Mouse (Mus musculus): Measurements from ENCODE around the gene Lgr4. TPM values are rescaled to one million over a fixed set of nuclear protein-coding genes. Genes with fewer than 3 reads are reported as not detected.

The Lgr4 gene
- polyA plus RNA-seq, 1 experiment from 2014 or later, result 10.8 TPM

DNA sequence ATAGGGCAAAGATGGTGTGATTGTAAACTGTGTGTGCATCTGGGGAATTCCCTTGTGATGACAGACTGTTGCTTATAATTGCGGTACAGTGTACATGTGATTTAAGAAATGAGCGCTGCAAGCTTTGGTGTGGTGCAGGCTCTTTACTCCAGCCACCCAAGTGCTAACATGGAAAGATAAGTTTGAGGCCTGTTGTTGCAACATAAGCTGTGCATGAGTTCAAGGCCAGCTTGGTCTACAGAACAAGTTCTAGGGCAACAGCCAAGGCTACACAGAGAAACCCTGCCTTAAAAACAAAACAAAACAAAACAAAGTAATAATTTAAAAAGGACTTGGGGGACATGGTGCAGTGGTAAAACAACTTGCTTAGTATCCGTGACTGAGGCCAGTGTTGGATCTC lies 17.7 kb downstream of the Lgr4 start:
- no peak overlapping the region for H3K9ac ChIP-seq (replicated peaks; ENCODE audit: low read depth, low read length)
- H3K36me3 ChIP-seq (ENCODE audit: control insufficient read depth, insufficient read depth, low read length), result no peaks in the 10 kb centered on the region
- no peaks in the 10 kb centered on the region for H3K27me3 ChIP-seq (ENCODE audit: control insufficient read depth, insufficient read depth, low read length)
- H3K4me2 ChIP-seq (ENCODE audit: low read depth, low read length), result no peak overlapping the region
- H3K27ac ChIP-seq (ENCODE audit: low read depth, low read length), result no peak overlapping the region
- 88% methylated on average over 3 of the region's 3 CpGs for WGBS
- peaks cover 10% of the 10 kb centered on the region; the same call in 1 of the 2 replicates for H3K4me1 ChIP-seq (ENCODE audit: control insufficient read depth, insufficient read depth, low read length)
- H3K9me3 ChIP-seq (ENCODE audit: control insufficient read depth, low read length), result no peaks in the 10 kb centered on the region
- no peak for ATAC-seq (ENCODE audit: low read depth)
- H3K4me3 ChIP-seq (ENCODE audit: low read depth, low read length), result no peak overlapping the region

DNA sequence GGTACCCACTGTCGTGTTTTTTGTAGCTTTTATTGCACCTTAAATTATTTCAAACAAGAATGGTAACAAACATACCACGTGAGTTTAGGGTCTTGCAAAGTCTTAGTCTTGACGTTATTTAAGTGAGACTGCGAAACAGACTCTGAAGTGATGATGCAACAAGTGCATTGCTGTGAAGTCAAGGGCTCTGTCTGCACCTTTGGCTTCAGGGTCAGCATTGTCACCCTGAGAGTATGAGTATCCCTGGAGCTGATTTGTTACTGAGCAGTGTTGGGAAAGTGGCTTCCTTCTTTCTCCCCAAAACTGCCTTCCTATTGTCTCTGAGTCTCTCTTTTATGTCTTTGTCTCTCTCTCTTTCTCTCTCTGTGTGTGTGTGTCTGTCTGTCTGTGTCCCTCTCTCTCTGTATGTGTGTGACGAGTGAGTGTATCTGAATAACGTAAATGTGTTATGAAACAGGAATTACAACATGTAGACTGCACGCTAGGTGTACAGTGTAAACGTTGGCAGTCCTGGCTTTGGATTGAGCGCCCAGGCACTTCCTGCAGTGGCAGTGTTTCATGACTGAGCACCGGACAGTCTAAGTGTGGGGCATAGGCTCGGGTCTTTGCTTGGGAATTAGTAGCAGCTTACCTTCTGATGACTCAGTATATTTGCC lies 18.4 kb downstream of the Lgr4 start:
- no peak overlapping the region for H3K4me2 ChIP-seq (ENCODE audit: low read depth, low read length)
- no peaks in the 10 kb centered on the region for H3K9me3 ChIP-seq (ENCODE audit: control insufficient read depth, low read length)
- WGBS, result 35% methylated on average over 11 of the region's 11 CpGs
- no peak overlapping the region for H3K4me3 ChIP-seq (ENCODE audit: low read depth, low read length)
- H3K27ac ChIP-seq (ENCODE audit: low read depth, low read length), result no peak overlapping the region
- H3K36me3 ChIP-seq (ENCODE audit: control insufficient read depth, insufficient read depth, low read length), result no peaks in the 10 kb centered on the region
- H3K9ac ChIP-seq (replicated peaks; ENCODE audit: low read depth, low read length), result no peak overlapping the region
- ATAC-seq (ENCODE audit: low read depth), result no peak
- H3K27me3 ChIP-seq (ENCODE audit: control insufficient read depth, insufficient read depth, low read length), result no peaks in the 10 kb centered on the region
- H3K4me1 ChIP-seq (ENCODE audit: control insufficient read depth, insufficient read depth, low read length), result peaks cover 10% of the 10 kb centered on the region; the same call in 1 of the 2 replicates

DNA sequence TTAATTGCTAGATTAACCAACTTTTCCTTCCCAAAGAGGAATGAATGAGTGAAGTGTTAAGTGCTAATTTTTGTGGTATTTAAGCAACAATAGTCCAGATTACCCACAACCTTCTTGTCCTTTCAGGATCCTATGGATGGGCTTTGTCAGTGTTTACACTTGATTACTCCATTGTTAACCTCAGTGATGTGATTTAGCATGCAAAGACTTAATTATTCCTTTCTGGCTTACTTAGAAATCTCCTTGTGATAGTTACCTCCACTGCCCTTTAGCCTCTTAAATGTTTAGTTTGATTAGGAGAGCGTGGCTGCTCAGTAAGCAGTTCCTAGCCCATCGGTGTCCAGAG lies 18.9 kb downstream of the Lgr4 start:
- H3K4me3 ChIP-seq (ENCODE audit: low read depth, low read length), result no peak overlapping the region
- WGBS, result 14% methylated on average over 2 of the region's 2 CpGs
- no peaks in the 10 kb centered on the region for H3K27me3 ChIP-seq (ENCODE audit: control insufficient read depth, insufficient read depth, low read length)
- H3K9ac ChIP-seq (replicated peaks; ENCODE audit: low read depth, low read length), result no peak overlapping the region
- no peaks in the 10 kb centered on the region for H3K9me3 ChIP-seq (ENCODE audit: control insufficient read depth, low read length)
- no peaks in the 10 kb centered on the region for H3K36me3 ChIP-seq (ENCODE audit: control insufficient read depth, insufficient read depth, low read length)
- ATAC-seq (ENCODE audit: low read depth), result no peak
- no peak overlapping the region for H3K27ac ChIP-seq (ENCODE audit: low read depth, low read length)
- peaks cover 10% of the 10 kb centered on the region; the same call in 1 of the 2 replicates for H3K4me1 ChIP-seq (ENCODE audit: control insufficient read depth, insufficient read depth, low read length)
- no peak overlapping the region for H3K4me2 ChIP-seq (ENCODE audit: low read depth, low read length)

DNA sequence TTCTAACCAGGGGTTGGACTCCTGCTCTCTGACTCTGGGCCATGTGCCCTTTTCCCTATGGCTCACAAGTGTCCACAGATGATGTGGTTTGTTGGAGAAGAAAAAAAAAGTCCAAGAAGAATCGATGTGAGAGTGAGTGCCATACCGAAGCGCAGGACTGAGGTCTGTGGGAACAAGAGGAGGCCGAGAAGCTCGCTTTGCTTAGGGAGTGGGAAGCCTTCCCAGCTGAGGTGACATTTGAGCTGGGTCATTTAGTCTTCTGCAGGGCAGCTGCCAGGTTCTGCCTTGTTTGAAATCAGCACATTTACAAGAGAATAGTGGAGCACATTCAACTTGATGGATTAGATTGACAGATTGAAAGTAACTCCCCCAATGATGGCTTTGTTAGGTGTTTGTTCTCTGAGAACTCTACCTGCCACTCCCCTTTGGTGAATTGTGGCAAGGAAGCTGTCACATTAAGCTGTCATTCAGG lies 24.6 kb downstream of the Lgr4 start:
- Histone ChIP-seq H3K36me3 (ENCODE audit: control insufficient read depth, insufficient read depth, low read length) (no peaks in the 10 kb centered on the region), H3K9me3 (ENCODE audit: control insufficient read depth, low read length) (no peaks in the 10 kb centered on the region), H3K4me2 (ENCODE audit: low read depth, low read length) (no peak overlapping the region), H3K9ac (replicated peaks; ENCODE audit: low read depth, low read length) (no peak overlapping the region), H3K27ac (ENCODE audit: low read depth, low read length) (0 out of 2 replicates have a peak overlapping the region, but pooled peaks have one; percentile 22), H3K4me1 (ENCODE audit: control insufficient read depth, insufficient read depth, low read length) (peaks cover 14% of the 10 kb centered on the region), H3K27me3 (ENCODE audit: control insufficient read depth, insufficient read depth, low read length) (no peaks in the 10 kb centered on the region), H3K4me3 (ENCODE audit: low read depth, low read length) (no peak overlapping the region)
- peak; percentile 30; the same call in 1 of the 2 replicates for ATAC-seq (ENCODE audit: low read depth)
- 10% methylated on average over 5 of the region's 5 CpGs for WGBS

DNA sequence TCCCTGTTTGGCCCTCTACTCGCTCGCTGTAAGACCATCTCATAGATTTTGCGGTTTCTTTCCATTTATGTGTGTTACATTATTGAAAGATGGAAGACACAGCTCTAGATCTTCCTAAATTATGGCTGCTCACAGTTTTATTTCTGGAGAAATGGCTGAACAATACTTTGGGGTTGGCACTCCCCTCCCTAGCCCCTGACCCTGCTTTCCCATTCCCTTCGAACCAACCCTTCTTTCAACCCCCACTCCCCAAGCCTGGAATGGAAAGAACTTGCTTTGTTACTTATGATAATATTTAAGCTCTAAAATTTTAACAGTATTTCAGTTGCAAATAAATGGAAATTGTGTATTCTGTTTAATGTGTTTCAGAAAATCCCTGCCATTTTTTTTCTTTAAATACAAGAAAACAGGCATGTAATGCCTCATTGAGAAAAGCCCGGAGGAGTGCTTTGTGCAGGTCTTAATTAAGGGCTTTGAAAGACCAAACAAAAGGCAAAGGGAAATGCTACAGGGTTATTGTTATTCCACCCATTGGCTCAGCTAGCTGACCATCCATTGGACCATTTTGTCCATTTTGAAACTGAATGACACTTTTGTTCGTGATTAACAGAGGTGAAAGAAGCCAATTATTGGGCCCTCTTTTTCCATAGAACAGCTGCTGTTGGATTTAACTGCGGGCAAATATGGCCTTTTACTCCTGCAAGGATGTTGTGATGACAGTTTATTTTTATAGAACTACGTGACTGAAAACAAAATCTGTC lies 25.5 kb downstream of the Lgr4 start:
- WGBS, result 14% methylated on average over 8 of the region's 8 CpGs
- no peaks in the 10 kb centered on the region for H3K9me3 ChIP-seq (ENCODE audit: control insufficient read depth, low read length)
- H3K36me3 ChIP-seq (ENCODE audit: control insufficient read depth, insufficient read depth, low read length), result no peaks in the 10 kb centered on the region
- H3K4me3 ChIP-seq (ENCODE audit: low read depth, low read length), result no peak overlapping the region
- peaks cover 14% of the 10 kb centered on the region for H3K4me1 ChIP-seq (ENCODE audit: control insufficient read depth, insufficient read depth, low read length)
- no peaks in the 10 kb centered on the region for H3K27me3 ChIP-seq (ENCODE audit: control insufficient read depth, insufficient read depth, low read length)
- H3K27ac ChIP-seq (ENCODE audit: low read depth, low read length), result peak overlapping the region; percentile 10; the same call in 1 of the 2 replicates
- H3K4me2 ChIP-seq (ENCODE audit: low read depth, low read length), result no peak overlapping the region
- no peak overlapping the region for H3K9ac ChIP-seq (replicated peaks; ENCODE audit: low read depth, low read length)
- ATAC-seq (ENCODE audit: low read depth), result peak; percentile 66

GRCm38 (mm10) chr2:109944995-109945394 lies 27.5 kb downstream of the Lgr4 start:
- H3K9me3 ChIP-seq (ENCODE audit: control insufficient read depth, low read length), result no peaks in the 10 kb centered on the region
- peaks cover 14% of the 10 kb centered on the region for H3K4me1 ChIP-seq (ENCODE audit: control insufficient read depth, insufficient read depth, low read length)
- ATAC-seq (ENCODE audit: low read depth), result no peak
- no peak overlapping the region for H3K4me2 ChIP-seq (ENCODE audit: low read depth, low read length)
- 71% methylated on average over 9 of the region's 9 CpGs for whole genome bisulfite sequencing
- no peaks in the 10 kb centered on the region for H3K36me3 ChIP-seq (ENCODE audit: control insufficient read depth, insufficient read depth, low read length)
- no peaks in the 10 kb centered on the region for H3K27me3 ChIP-seq (ENCODE audit: control insufficient read depth, insufficient read depth, low read length)
- no peak overlapping the region for H3K9ac ChIP-seq (replicated peaks; ENCODE audit: low read depth, low read length)
- H3K4me3 ChIP-seq (ENCODE audit: low read depth, low read length), result no peak overlapping the region
- H3K27ac ChIP-seq (ENCODE audit: low read depth, low read length), result no peak overlapping the region

GRCm38 (mm10) chr2:109945532-109945931 lies 28.1 kb downstream of the Lgr4 start:
- no peak overlapping the region for H3K4me2 ChIP-seq (ENCODE audit: low read depth, low read length)
- no peak for ATAC-seq (ENCODE audit: low read depth)
- no peak overlapping the region for H3K27ac ChIP-seq (ENCODE audit: low read depth, low read length)
- H3K36me3 ChIP-seq (ENCODE audit: control insufficient read depth, insufficient read depth, low read length), result no peaks in the 10 kb centered on the region
- no peaks in the 10 kb centered on the region for H3K27me3 ChIP-seq (ENCODE audit: control insufficient read depth, insufficient read depth, low read length)
- 36% methylated on average over 4 of the region's 4 CpGs for WGBS
- H3K9me3 ChIP-seq (ENCODE audit: control insufficient read depth, low read length), result no peaks in the 10 kb centered on the region
- no peak overlapping the region for H3K9ac ChIP-seq (replicated peaks; ENCODE audit: low read depth, low read length)
- H3K4me3 ChIP-seq (ENCODE audit: low read depth, low read length), result no peak overlapping the region
- peaks cover 14% of the 10 kb centered on the region for H3K4me1 ChIP-seq (ENCODE audit: control insufficient read depth, insufficient read depth, low read length)

- no peak for ATAC-seq (ENCODE audit: low read depth)
- Histone ChIP-seq H3K4me3 (ENCODE audit: low read depth, low read length) (no peak overlapping the region), H3K4me2 (ENCODE audit: low read depth, low read length) (no peak overlapping the region), H3K4me1 (ENCODE audit: control insufficient read depth, insufficient read depth, low read length) (peaks cover 14% of the 10 kb centered on the region), H3K9me3 (ENCODE audit: control insufficient read depth, low read length) (no peaks in the 10 kb centered on the region), H3K27ac (ENCODE audit: low read depth, low read length) (no peak overlapping the region), H3K36me3 (ENCODE audit: control insufficient read depth, insufficient read depth, low read length) (no peaks in the 10 kb centered on the region), H3K27me3 (ENCODE audit: control insufficient read depth, insufficient read depth, low read length) (no peaks in the 10 kb centered on the region), H3K9ac (replicated peaks; ENCODE audit: low read depth, low read length) (no peak overlapping the region)
- WGBS, result 94% methylated on average over 6 of the region's 6 CpGs
Observed at GRCm38 (mm10) chr2:109946426-109946825, 29.0 kb downstream of the Lgr4 start.

DNA sequence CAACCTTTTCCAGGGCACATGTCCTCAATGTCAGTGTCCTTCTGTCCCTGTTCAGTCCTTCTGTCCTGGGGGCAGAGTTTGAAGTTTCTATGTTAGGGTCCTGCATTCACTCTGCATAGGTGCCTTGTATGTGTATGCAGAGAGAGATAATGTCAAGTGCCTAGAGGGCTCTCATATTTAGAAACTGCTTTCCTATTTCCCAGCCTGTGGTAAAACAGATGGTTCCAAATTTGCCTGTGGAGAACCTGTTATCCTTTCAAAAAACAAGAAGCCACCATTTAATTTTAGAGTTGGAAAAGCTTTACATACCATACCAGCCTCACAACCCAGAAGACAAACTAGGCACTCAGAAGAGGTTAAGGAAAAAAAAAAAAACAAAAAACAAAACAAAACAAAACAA lies 32.1 kb downstream of the Lgr4 start:
- Histone ChIP-seq H3K27ac (ENCODE audit: low read depth, low read length) (no peak overlapping the region), H3K36me3 (ENCODE audit: control insufficient read depth, insufficient read depth, low read length) (no peaks in the 10 kb centered on the region), H3K9ac (replicated peaks; ENCODE audit: low read depth, low read length) (no peak overlapping the region), H3K4me2 (ENCODE audit: low read depth, low read length) (no peak overlapping the region), H3K4me1 (ENCODE audit: control insufficient read depth, insufficient read depth, low read length) (peaks cover 6% of the 10 kb centered on the region; the same call in 1 of the 2 replicates), H3K4me3 (ENCODE audit: low read depth, low read length) (no peak overlapping the region), H3K27me3 (ENCODE audit: control insufficient read depth, insufficient read depth, low read length) (no peaks in the 10 kb centered on the region), H3K9me3 (ENCODE audit: control insufficient read depth, low read length) (no peaks in the 10 kb centered on the region)
- no peak for ATAC-seq (ENCODE audit: low read depth)

All from neural tube, embryonic 14.5 days (tissue).